Mouse (Mus musculus): ENCODE measurements at regions not wholly inside any gene's neighbourhood (a gene's known extent, or its start where the extent isn't known, plus 50 kb on each side); places are given as distances from the start of the nearest gene placed in this dataset.

DNA sequence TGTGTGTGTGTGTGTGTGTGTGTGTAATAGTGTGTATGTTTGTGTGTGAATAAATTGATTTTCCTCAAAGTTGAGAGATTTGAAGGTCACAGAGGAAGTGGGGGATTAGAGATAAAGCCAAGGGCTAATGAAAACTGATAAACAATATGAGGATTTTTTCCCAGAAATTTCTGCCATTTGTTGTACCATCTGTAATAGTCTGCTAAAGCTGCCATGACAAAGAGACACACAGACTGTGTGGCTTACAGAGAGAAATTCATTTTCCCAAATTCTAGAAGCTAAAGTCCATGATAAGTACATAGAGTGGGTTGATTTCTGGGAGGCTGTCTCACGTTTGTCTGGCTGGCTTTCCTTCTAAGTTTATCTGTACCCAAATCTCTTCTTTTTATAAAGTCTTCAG lies 259.6 kb downstream of the Ndufa4 start:
- TF ChIP-seq GATA1 (IDR thresholded peaks at IDR 0.05; ENCODE audit: low read length) = no peak

- TF ChIP-seq GATA1 (IDR thresholded peaks at IDR 0.05; ENCODE audit: low read length) = no peak
These were observed 294.0 kb downstream of the Ndufa4 start for GRCm38 (mm10) chr6:11613331-11613730.

GRCm38 (mm10) chr6:11608214-11608613 lies 299.1 kb downstream of the Ndufa4 start:
- TF ChIP-seq GATA1 (IDR thresholded peaks at IDR 0.05; ENCODE audit: low read length) = no peak

GRCm38 (mm10) chr6:11607696-11608095 lies 299.6 kb downstream of the Ndufa4 start:
- TF ChIP-seq GATA1 (IDR thresholded peaks at IDR 0.05; ENCODE audit: low read length) = no peak

- no peak for TF ChIP-seq GATA1 (IDR thresholded peaks at IDR 0.05; ENCODE audit: low read length)
These were observed 301.2 kb downstream of the Ndufa4 start for GRCm38 (mm10) chr6:11606055-11606454.

- no peak for TF ChIP-seq GATA1 (IDR thresholded peaks at IDR 0.05; ENCODE audit: low read length)
These were observed 301.8 kb downstream of the Ndufa4 start for GRCm38 (mm10) chr6:11605526-11605925.

- TF ChIP-seq GATA1 (IDR thresholded peaks at IDR 0.05; ENCODE audit: low read length) = no peak
These were observed 312.4 kb downstream of the Ndufa4 start for GRCm38 (mm10) chr6:11594936-11595335.

DNA sequence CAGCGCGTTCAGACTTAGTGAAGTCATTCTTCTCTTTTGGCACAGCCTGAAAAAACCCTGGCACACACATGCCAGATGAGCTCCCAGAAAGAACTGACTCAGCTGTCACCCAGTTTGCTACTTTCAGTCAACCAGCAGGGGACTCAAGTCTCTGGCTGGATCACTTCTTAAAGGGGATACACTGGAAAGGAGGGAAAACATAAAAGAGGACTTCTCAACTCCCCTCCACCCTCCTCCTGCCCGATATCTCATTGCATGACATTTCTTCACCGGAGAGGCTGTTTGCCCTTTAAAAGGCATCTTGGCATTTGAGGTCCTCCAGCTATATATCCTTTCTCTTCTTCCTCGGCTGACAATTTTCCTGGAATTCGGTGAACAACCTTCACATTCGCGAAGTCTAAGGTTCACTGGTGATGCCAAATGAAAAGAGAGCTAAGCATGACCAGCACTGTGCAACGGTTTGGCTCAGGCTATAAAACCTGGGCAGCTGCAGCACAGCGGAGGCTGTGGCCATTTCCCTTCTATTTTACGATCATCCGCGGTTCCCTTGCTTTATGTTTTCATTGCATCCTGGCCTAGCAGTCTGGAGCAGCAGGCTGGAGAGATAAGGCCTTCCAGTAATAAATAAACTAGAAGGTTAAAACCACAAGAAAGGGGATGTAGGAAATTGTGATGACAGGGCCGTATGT lies 313.6 kb downstream of the Ndufa4 start:
- peak; percentile 60 for TF ChIP-seq GATA1 (IDR thresholded peaks at IDR 0.05; ENCODE audit: low read length)

- TF ChIP-seq GATA1 (IDR thresholded peaks at IDR 0.05; ENCODE audit: low read length) = no peak
These were observed 331.2 kb downstream of the Ndufa4 start for GRCm38 (mm10) chr6:11576091-11576490.

GRCm38 (mm10) chr6:11565246-11565645 lies 342.1 kb downstream of the Ndufa4 start:
- no peak for TF ChIP-seq GATA1 (IDR thresholded peaks at IDR 0.05; ENCODE audit: low read length)

DNA sequence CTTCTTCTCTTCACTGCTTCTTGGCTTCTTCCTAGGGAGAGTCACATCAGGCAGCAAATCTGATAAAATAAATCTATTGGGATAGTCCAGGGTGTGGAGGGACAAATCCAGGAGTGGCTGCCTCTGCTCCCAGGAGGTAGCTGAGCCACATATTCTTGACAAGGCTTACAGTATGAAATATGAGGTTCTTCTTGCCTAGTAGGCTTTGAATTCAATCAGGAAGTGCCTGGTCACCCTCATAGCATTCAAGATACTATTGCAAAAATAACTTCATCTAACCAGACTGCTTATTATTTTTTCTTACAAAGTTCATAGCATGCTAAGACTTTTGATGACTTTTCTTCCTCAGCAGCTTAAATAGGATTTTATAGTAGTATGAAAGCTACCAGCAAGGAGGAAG lies 356.8 kb downstream of the Ndufa4 start:
- no peak for TF ChIP-seq GATA1 (IDR thresholded peaks at IDR 0.05; ENCODE audit: low read length)

DNA sequence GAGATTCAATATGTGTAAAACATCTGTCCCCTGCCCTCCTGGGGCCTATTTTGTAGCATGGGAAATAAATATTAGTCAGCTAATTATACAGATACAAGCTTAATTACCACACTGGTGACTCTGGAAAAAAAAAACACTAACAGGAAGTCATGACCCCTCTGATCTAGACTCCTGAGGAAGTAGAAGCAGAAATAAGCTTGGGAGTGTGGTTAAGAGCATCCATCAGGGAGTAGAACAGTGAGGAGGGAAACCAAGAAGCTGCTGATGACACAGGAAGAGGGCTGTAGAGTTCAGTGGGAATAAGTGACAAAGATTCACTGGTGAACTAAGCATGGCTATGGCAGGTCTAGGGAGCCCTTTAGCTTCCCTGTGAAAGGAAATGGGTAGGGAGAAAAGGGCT lies 360.0 kb downstream of the Ndufa4 start:
- TF ChIP-seq GATA1 (IDR thresholded peaks at IDR 0.05; ENCODE audit: low read length) = no peak

DNA sequence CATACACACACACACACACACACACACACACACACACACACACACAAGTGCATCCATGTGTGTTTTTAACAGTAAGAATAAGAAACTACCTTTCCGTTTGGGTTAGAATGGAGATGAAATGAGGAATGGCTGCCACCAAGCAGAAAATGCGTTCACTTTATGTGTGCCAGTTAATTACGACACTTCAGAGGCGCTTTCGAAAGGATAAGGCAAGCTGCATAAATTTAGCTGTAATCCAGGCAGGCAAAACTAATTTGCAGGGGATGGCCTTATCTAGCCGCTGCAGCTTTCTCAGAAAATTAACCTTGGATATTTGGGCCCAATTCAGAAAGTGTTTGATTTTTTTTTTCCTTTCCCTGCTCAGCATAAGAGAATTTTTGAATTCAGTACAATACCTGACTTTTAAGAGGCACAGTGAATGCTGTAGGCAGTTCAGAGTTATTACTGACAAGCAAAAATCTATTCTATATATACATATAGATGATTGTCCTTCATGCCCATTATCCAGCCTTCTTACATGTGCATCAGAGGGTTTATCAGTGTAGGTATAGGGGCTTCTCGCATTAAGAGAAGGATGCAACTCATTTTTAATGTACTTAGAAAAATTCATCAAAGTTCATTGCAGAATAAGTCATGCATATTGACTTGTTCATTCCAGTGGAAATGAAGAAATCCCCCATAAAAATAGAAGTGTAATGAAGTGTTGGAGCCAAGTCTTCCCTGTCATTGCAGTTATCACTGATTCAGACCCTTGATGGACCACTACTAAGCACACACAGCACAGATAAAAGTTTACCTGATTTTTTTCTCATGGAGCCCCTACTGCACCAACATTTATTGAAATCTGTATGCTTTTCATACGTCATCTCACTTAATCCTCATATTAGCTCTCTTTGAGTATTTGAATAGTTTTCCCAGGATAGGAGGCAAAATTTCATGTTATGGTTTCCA lies 372.1 kb downstream of the Ndufa4 start:
- TF ChIP-seq GATA1 (IDR thresholded peaks at IDR 0.05; ENCODE audit: low read length) = no peak

- TF ChIP-seq GATA1 (IDR thresholded peaks at IDR 0.05; ENCODE audit: low read length) = no peak
These were observed 404.2 kb downstream of the Ndufa4 start for GRCm38 (mm10) chr6:11503136-11503535.

- no peak for TF ChIP-seq GATA1 (IDR thresholded peaks at IDR 0.05; ENCODE audit: low read length)
These were observed 412.9 kb downstream of the Ndufa4 start for GRCm38 (mm10) chr6:11494427-11494826.

- no peak for TF ChIP-seq GATA1 (IDR thresholded peaks at IDR 0.05; ENCODE audit: low read length)
These were observed 430.3 kb downstream of the Ndufa4 start for GRCm38 (mm10) chr6:11476950-11477349.

Measured in G1E-ER4 (cell line).